Mouse (Mus musculus): ENCODE data around the gene Gm49601. TPM values are rescaled to one million over a fixed set of nuclear protein-coding genes. Genes with fewer than 3 reads are reported as not detected.
A peak's percentile ranks its signal among the peaks of the same experiment; 100 is the strongest.

The Gm49601 gene
- polyA plus RNA-seq, 3 experiments from 2014 or later: not detected

DNA sequence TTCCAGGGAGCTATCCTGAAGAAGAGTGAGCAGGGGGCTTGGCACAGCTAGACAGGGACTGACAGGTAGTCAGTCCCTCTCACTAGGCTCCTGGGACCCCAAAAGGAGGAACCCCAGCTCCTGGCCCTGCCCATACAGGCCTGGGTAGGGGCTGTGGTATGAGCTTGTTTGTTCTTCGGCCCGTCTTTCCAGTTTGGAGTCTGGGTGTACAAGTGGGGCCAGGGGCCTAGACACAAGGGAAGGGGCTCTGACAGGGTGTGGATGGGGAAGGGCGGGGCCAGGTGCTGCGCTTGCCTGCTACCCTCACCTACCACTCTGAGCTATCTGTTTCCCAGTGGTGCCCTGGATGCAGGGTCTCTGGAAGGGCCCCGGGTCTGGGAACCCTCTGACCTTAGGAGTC, 20.5 kb downstream of the Gm49601 start:
- no peak for ATAC-seq

DNA sequence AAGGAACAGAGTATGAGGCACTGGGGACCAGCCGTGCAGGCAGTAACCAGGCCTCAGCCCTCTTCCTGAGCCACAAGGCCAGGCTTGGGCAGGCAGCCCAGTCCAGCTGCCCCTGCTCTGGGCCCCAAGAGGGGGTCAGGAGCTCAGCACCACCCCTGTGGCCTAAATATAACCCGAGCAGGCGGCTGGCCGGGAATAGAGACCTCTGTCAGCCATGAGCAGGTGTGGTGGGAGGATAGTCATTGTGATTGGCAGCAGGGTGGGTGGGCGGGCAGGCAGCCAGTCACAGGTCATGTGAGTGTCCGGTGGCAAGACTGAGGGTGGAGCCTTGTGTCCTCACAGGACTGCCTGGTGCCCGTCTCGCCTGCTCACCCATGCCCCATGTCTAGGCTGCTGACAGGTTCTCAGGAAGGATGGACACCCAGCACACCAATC, 21.9 kb downstream of the Gm49601 start:
- ATAC-seq: no peak

GRCm38 (mm10) chr16:18601447-18601846, 24.8 kb downstream of the Gm49601 start:
- ATAC-seq: no peak

DNA sequence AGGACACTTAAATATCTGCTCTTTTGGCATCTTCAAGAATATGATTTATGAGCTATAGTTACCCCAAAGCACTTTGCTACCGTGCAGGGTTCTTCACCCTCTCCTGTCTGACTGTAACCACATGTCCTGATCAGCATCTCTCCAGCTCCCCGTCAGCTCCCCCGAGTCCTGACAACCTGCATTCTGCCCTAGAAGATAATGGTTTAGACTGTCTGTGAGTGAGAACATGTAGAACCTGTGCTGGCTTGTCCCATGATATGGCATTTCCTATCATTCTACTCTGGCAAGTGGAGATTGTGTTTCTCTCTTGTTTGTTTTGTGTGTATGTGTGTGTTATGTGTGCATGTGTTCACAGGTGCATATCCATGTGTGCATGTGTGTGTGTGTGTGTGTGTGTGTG, 28.2 kb downstream of the Gm49601 start:
- ATAC-seq: no peak

DNA sequence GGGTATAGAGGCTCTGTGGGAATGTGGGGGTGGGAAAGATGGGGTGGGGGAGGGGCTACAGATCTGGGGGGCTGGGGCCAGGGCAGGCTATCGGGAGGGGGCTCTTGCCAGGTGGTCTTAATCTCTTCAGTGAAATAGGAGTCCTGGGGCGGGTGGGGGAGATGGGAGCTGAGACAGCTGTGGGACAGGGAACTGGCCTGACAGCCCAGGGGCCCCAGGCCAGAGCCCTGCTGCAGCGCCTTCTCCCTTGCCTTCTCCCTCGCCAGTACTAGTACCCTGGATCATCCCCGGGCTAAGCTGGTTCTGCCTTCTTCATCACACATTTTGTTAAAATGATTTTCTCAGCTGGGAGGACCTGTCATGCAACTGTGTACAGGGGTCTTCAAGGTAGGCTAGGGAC, 30.0 kb downstream of the Gm49601 start:
- ATAC-seq: no peak

- ATAC-seq: no peak
These were observed 32.3 kb downstream of the Gm49601 start for GRCm38 (mm10) chr16:18593930-18594329.

DNA sequence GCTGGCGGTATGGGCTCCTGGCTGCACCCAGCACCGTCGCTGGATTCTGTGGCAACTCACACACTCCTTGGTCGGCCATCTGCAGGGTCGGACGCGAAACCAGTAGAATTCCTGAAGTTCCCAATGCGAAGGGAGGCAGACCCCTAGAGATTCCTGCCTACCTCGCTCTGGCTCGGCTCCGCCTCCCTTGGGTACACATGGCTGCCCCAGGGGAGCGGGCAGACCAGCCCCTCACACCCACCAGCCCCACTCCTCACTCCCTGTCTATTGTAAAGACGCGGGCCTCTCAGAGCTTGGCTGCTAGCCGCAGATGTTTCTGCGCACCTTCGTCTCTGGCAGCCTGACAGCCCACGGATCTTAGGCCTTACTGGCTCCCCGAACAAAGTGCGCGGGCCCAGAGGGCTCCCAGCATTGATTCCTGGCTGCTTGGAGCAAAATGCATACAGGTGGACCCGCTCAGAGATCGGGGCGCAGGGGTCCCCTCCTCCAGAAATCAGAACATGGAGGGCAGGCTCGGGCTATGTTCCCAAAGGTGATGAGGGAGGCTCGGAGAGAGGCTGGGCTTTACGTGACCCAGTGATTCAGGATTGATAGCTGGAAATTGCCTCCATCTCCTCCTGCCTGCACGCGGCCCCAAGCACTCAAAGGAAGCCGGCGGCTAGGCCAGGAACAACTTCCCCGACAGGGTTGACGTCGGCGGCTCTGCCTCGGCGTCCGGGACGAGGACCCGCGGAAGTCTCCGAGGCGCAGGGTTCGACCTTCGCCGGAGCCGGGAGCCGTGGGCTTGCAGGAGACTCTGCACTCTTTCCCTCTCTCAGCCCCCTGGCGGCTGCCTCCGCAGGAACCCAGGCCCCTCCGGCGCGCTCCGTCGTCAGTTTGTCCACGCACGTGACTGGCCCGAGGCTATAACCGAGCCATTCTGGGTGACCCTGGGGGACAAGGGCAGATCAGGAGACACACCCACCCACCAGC, 34.9 kb downstream of the Gm49601 start:
- ATAC-seq: no peak

DNA sequence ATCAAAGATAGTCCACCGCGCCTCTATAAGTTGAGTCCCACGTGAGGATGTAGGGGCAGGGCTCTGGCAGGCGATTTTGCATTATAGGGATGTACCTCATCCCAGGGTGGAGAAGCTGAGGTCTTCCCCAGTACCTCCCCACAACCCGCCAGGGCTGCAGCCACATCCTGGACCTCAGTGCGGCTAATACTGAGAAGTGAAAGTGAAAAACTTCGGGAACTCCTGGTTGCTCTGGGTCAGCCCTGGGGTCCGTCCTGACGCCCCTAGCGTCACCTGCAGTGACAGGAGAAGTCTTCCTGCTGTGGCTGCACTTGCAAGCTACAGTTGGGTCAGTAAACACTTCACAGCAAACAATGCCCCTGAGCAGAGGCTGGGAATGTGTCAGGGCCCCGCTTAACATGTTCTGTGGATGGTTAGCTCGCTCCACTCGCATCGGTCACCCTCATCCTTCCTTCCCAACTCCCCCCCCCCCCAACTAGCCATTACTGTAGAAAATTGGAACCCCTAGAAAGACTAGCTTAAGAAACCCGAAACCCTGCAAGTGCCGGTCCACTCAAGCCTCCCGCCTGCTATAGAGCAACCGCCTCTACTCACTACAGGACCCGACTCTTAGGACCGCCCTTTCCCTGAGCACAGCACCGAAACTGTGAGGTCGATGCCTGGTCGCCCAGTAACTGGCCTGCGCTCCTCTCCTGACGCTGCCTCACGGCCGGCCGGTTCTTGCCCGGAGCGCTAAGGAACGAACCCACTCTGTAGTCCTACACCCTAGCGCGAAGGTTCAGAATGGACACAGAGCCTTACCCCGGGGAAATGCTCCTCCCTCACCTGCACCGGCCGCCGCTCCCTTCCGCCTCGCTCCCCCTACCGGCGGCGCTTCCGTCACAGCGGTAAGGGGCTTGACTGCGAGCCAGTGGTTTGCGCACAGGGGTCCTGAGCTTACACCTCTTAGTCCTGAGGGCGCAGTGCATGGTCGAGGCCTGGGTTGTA, 36.1 kb downstream of the Gm49601 start, which contains the start of gene Tbx1:
Tbx1 (minus strand) TSS at position 868 of the 987 bp plus-strand sequence.
- ATAC-seq: peak; percentile 78

DNA sequence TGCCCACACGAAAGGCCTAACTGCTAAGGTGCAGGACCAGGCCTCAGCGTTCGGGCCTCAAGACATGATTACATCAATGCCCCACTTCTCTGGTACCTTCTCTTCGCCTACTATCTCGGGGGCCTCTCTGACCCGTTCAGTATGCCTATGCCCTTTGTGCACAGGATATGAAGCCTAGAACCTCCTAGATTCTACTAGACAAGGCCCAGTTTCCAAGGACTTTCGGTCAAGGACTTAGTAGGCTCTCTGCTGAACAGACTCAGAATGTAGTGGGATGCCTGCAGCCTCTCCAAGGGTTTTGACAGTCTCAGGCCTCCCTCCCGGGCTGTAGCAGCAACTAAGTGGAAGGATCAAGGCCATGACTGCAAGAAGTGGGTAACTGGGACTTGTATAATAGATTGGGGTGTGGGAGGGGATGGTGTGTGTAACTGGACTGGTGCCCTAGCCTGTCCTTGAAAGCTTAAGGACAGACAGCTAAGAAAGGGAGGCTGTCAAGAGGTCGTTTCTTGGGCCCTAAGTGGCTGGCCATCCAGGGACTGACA, 37.1 kb downstream of the Gm49601 start:
- ATAC-seq: no peak

GRCm38 (mm10) chr16:18588738-18589055, 37.5 kb downstream of the Gm49601 start:
- ATAC-seq: no peak

- ATAC-seq: no peak
These were observed 38.1 kb downstream of the Gm49601 start for GRCm38 (mm10) chr16:18587847-18588737.

- no peak for ATAC-seq
These were observed 39.2 kb downstream of the Gm49601 start for GRCm38 (mm10) chr16:18586906-18587546.

DNA sequence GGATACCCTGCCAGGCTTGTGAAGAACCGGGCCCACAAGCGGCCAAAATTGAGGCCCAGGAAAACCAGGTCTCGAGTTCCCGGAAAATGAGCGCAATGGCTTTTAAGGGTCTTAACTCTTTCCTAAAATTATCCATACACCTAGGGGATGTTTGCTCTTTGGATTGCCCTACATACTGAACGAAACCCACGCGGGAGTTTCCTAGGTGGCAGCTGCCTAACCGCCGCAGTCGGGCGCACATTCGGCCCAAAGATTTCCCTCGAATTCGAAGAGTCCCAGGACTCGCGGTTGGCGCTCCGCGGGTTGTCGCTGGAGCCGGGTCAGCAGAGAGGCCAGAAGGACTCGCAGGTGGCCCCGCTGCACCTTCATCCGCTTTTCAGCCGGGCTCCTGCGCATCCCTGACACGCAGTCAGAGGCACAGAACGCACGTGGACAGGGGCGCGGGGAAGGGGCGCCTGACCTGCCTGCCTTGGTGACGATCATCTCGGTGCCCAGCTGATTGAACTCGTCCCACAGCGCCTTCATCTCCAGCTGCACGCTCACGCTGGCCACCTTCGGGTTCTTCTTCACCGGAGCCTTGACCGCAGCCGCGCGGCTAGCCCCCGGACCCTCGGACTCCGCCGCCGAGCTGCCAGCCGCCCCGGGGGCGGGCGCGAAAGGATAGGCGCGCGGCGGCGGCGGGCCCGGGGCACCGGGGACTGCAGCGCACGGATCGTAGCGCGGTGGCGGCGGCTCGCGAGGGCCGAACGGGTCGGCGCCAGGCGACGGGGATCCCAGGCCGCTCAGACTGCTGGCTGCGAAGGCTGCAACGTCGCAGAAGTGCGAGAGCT, 39.9 kb downstream of the Gm49601 start:
- no peak for ATAC-seq

DNA sequence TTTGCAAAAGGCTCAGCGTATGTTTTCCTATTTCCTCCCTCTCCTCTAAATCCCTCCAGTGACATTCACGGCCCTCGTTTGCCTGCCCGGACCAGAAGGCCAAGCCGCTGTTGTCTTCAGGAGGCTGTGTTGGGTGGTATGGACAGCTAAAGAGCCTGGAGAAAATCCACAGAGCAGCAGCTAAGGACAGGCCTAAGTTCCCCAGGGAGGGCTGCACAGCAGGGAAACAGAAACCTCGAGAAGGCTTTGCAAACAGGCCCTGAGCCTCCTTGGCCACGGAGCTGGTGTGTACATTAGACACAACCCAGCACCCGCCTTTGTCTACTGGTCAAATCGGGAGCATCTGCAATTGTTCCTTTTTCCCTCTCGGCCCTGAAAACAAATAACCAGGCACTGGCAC, 40.6 kb downstream of the Gm49601 start:
- no peak for ATAC-seq

- ATAC-seq: no peak
These were observed 41.2 kb downstream of the Gm49601 start for GRCm38 (mm10) chr16:18584901-18585510.

DNA sequence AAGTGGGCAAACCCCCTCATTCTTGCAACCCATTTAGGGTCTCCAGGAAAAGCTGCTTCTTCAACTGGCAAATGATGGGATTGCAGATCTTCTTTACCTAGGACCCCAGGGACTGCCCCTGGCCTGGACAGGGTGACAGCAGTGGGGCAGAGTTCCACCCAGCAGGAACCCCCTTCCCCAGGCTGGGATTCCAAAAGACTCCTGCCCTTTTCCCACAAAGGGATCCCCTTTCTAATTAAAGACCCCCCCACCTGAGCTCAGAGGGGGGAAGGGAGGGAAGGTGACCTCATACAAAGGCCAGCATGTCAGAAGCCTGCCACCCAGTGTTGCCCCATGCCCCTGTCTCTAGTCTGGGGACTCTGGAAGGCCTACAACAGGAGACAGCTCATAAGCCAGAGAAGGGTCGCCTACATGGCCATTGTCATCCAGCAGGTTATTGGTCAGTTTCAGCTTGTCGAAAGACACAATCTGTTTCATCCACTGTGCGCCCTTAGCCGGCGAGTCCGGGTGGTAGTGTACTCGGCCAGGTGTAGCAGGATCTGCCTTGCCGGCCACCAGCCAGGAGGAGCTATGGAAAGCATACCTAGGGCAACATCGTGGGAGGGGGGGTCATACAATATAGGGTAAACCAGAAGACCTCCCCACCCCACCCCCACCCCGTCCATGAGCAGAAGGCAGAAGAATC, 42.4 kb downstream of the Gm49601 start:
- ATAC-seq: no peak

DNA sequence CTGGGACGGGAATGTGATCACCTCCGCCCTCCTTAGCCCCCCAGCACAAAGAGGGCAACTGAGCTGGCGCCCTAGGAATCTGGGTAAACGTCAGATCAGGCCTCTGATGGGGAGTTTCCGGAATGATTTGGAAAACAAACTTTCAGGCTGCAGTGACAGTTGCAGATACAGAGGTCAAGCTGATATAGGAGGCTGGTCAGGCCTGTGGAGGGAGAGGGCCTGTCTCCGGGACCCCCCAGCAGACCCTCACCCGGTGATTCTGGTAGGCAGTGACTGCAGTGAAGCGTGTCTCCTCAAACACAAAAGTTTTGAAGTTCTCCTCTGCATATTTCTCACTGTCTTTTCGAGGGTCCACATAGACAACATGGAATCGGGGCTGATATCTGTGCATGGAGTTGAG, 43.1 kb downstream of the Gm49601 start:
- no peak for ATAC-seq

- no peak for ATAC-seq
These were observed 43.6 kb downstream of the Gm49601 start for GRCm38 (mm10) chr16:18582426-18583148.
